Mouse (Mus musculus): ENCODE results near the gene Ino80b. TPM values are rescaled to one million over a fixed set of nuclear protein-coding genes. Genes with fewer than 3 reads are reported as not detected.

The Ino80b gene
- total RNA-seq, 2 experiments from 2014 or later: 20.1 to 20.7 TPM

DNA sequence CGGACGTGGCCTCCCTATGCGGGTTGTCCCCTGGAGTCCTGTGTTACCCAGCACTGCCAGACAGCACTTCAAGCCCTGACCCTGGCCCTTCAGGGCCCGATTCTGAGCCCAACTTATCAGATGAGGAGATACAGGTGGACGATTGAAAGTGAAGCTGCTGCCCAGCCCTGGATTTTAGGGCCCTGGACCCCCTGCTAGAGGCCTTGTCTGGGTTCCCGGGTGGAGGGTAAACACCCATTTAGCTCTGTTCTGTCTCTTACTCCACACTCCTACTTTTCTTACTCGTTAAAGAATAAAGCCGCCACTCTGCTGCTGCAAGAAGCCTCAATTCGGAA is 37.3 kb downstream of the Ino80b start:
- DNase-seq (ENCODE audit: low spot score in 2 of 2): no peak

- DNase-seq (ENCODE audit: low spot score in 2 of 2): peak; percentile 55 to 62
Measured at GRCm38 (mm10) chr6:83087205-83087925, 37.9 kb downstream of the Ino80b start.

GRCm38 (mm10) chr6:83086121-83087035 is 38.9 kb downstream of the Ino80b start, which contains the start of gene Lbx2:
Gene Lbx2, plus strand, starts transcription at chr6:83086367.
- peak in 1 of 2 experiments; percentile 48 for DNase-seq (ENCODE audit: low spot score in 2 of 2)

DNA sequence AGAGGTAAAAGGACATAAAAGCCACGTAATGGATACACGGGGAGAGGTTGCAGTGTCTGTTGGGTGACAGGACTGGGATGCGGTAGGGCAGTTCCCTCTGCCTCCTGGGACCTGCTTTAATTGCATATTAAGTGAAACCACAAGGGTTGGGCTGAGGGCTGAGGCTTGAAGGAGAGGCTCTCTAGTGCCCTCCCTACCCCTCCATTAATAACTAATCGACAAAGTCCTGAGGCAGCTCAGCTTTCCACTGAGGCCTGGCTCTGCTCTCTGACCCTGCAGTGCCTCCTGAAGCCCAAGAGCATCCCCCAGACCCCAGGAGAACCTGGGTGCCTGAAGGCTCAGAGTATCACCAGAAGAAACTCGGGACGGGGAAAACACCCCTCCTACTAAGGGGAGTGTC is 40.8 kb downstream of the Ino80b start:
- DNase-seq (ENCODE audit: low spot score in 2 of 2): no peak

- no peak for DNase-seq (ENCODE audit: low spot score in 2 of 2)
Measured at GRCm38 (mm10) chr6:83083497-83083896, 41.7 kb downstream of the Ino80b start.

DNA sequence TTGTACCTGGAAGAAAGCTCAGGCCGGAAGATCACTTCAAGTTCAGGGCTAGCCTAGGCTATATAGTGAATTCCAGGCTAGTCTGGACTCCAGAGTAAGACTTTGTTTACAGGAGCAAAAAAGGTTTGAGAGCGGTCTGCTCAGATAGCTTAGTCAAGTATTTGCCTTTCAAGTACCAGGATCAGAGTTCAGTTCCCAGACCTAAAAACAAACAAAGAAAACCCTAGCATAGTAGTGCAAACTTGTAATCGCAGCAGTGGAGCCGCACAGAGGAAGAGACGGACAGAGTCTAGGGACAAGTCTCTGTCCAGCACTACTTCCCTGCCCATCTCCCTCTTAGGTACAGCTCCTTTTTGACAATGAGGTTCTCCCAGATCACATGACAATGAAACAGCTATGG is 45.0 kb downstream of the Ino80b start:
- no peak for DNase-seq (ENCODE audit: low spot score in 2 of 2)

DNA sequence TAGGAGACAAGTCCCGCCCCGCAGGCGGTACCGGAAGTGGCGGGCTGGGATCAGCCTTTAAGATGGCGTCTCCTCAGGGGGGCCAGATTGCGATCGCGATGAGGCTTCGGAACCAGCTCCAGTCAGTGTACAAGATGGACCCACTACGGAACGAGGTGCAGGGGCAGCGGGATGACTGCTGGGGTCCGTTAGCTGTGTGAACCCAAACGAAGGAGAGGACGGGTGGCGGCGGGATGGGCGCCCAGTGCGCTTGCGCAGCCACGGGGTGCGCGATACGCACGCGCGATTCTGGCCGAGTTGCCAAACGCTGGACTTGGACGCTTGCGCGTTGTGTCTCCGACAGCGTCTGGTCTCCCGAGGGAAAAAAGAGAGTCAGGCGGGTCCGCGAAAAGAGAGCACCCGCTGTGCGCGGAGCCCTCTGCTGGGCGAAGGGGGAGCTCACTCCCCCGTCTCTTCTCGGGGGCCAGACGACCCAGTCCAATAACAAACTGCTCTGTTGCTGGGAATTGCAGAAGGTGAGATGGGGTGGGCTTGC is 46.8 kb downstream of the Ino80b start:
- DNase-seq (ENCODE audit: low spot score in 2 of 2): peak; percentile 99

DNA sequence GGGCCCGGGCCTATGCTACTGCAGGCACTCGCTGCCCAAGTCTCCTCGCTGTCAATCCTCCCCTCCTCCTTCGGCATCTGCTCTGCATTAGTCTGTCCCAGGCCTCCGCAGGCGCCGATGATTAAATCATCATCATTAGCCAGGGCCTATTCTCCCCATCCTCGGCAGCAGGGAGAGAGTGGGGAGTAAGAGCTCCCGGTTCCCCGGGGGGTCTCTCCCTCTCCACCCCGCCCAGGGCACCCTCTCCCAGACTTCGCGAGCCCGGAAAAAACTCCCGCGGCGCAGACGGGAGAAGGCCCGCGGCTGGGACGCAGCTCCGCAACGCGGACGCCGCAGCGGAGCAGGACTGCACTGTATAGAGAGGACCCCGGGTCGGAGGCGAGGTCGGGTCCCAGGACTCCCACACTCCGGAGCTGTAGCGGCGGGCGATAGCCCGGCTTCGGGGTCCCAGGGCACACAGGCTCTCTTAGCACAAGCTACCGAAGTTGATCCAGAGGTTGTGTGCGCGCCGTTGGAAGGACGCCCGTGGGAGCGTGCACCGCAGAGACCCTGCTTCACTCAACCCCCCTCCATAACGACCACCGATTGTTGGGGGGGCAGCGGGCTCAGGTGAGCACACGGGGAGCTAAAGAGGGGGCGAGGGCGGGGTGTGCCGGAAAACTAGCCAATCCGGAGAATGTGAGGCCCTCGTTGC is 47.5 kb downstream of the Ino80b start, which contains the start of gene Pcgf1:
Gene Pcgf1 (plus strand): TSS at position 240 of the 694 bp plus-strand sequence.
- DNase-seq (ENCODE audit: low spot score in 2 of 2): peak; percentile 57 to 61

GRCm38 (mm10) chr6:83074979-83075378 is 50.3 kb downstream of the Ino80b start:
- DNase-seq (ENCODE audit: low spot score in 2 of 2): no peak

Small RNA genes lying within 50 kb of the gene (microRNA-seq; reads per million reads assigned to microRNA genes)
- gene Mir3470a (ENCODE audit: borderline number of aligned reads in 2 of 2): 0 reads per million in 2 experiments

Other genes starting within 250 kb of the Ino80b start
- under 1 TPM; 0.74 to 0.76 TPM for gene Sema4f, start 185.7 kb downstream of the Ino80b start, total RNA-seq (2021)
- gene M1ap, start 178.5 kb downstream of the Ino80b start, total RNA-seq (2021): not detected
- gene Dok1, start 92.0 kb downstream of the Ino80b start, total RNA-seq (2021): 1 to 10 TPM; 7.0 to 7.2 TPM
- 1 to 10 TPM; 1.6 to 1.8 TPM for gene Loxl3, start 91.3 kb downstream of the Ino80b start, total RNA-seq (2021)
- gene Aup1, start 70.9 kb downstream of the Ino80b start, total RNA-seq (2021): 100 to 1,000 TPM; 175 to 219 TPM
- 10 to 100 TPM; 44.0 to 55.2 TPM for gene Htra2, start 70.2 kb downstream of the Ino80b start, total RNA-seq (2021)
- 1 to 10 TPM; 2.2 to 3.3 TPM for gene Dqx1, start 67.6 kb downstream of the Ino80b start, total RNA-seq (2021)
- 10 to 100 TPM in 1 of 2 experiments, 1 to 10 TPM in 1; 6.0 to 12.8 TPM for gene Tlx2, start 55.1 kb downstream of the Ino80b start, total RNA-seq (2021)
- 10 to 100 TPM; 36.4 to 39.3 TPM for gene Pcgf1, start 47.6 kb downstream of the Ino80b start, total RNA-seq (2021)
- 1 to 10 TPM; 5.0 to 7.6 TPM for gene Lbx2, start 39.1 kb downstream of the Ino80b start, total RNA-seq (2021)
- gene Ccdc142, start 23.8 kb downstream of the Ino80b start, total RNA-seq (2021): 1 to 10 TPM; 4.4 to 5.8 TPM
- gene Gm42688, start 23.8 kb downstream of the Ino80b start, total RNA-seq (2021): 1 to 10 TPM; 4.0 to 5.1 TPM
- gene Mrpl53, start 16.4 kb downstream of the Ino80b start, total RNA-seq (2021): 100 to 1,000 TPM in 1 of 2 experiments, 10 to 100 TPM in 1; 99.5 to 107 TPM
- gene Mogs, start 9.9 kb downstream of the Ino80b start, total RNA-seq (2021): 10 to 100 TPM; 38.2 to 57.2 TPM
- gene Wbp1, start 3.9 kb downstream of the Ino80b start, total RNA-seq (2021): 10 to 100 TPM; 84.3 to 89.0 TPM
- gene Rtkn, start 10.0 kb upstream of the Ino80b start, total RNA-seq (2021): 1 to 10 TPM; 4.7 to 6.6 TPM
- gene Wdr54, start 31.0 kb upstream of the Ino80b start, total RNA-seq (2021): 1 to 10 TPM; 1.9 to 3.6 TPM
- gene 1700003E16Rik, start 31.0 kb upstream of the Ino80b start, total RNA-seq (2021): 1 to 10 TPM; 1.1 to 1.4 TPM
- gene Dctn1, start 40.5 kb upstream of the Ino80b start, total RNA-seq (2021): 100 to 1,000 TPM; 111 to 138 TPM
- gene Slc4a5, start 94.4 kb upstream of the Ino80b start, total RNA-seq (2021): under 1 TPM in 1 of 2 experiments, not detected in 1; 0.07 TPM
- 10 to 100 TPM; 12.3 to 24.1 TPM for gene Mthfd2, start 200.5 kb upstream of the Ino80b start, total RNA-seq (2021)
- gene Mob1a, start 200.6 kb upstream of the Ino80b start, total RNA-seq (2021): 10 to 100 TPM; 67.7 to 79.2 TPM
- 100 to 1,000 TPM; 257 to 284 TPM for gene Bola3, start 223.7 kb upstream of the Ino80b start, total RNA-seq (2021)